Mouse (Mus musculus) mature B cell (primary cell): ENCODE data around the gene Cdadc1.

Experiments used
- in situ Hi-C: fragments of 300-500 bp; cut with MboI; formaldehyde crosslinking; loops from 2 replicates; pipeline ENCODE4 v1.14.3; 2019

Gene Cdadc1

GRCm38 (mm10) chr14:59612920-59613625, 15.3 kb upstream of the Cdadc1 start:
- in situ Hi-C loops = no loop called here

- in situ Hi-C loops = loop anchor here (10.0 kb wide), 2 partner anchors 408 to 1088 kb away; no protein-coding TSS in a partner anchor
Observed at GRCm38 (mm10) chr14:59607021-59607420, 9.3 kb upstream of the Cdadc1 start.

- in situ Hi-C loops = loop anchor here (10.0 kb wide), 2 partner anchors 409 to 1089 kb away; no protein-coding TSS in a partner anchor
Observed at GRCm38 (mm10) chr14:59605671-59606353, 8.1 kb upstream of the Cdadc1 start.

- in situ Hi-C loops = loop anchor here (10.0 kb wide), 2 partner anchors 411 to 1091 kb away; no protein-coding TSS in a partner anchor
Observed at GRCm38 (mm10) chr14:59604002-59604645, 6.4 kb upstream of the Cdadc1 start.

- in situ Hi-C loops = no loop called here
Observed at GRCm38 (mm10) chr14:59598260-59598627, 485 bp upstream of the Cdadc1 start.

GRCm38 (mm10) chr14:59594988-59595387, 2.8 kb downstream of the Cdadc1 start:
- in situ Hi-C loops = no loop called here

GRCm38 (mm10) chr14:59592593-59592992, 5.2 kb downstream of the Cdadc1 start:
- in situ Hi-C loops = no loop called here

GRCm38 (mm10) chr14:59591901-59592300, 5.9 kb downstream of the Cdadc1 start:
- in situ Hi-C loops = no loop called here

GRCm38 (mm10) chr14:59590614-59591013, 7.1 kb downstream of the Cdadc1 start:
- in situ Hi-C loops = no loop called here

- in situ Hi-C loops = no loop called here
Observed at GRCm38 (mm10) chr14:59576385-59576784, 21.4 kb downstream of the Cdadc1 start.

GRCm38 (mm10) chr14:59566756-59567155, 31.0 kb downstream of the Cdadc1 start:
- in situ Hi-C loops = no loop called here

- in situ Hi-C loops = no loop called here
Observed at GRCm38 (mm10) chr14:59557886-59558285, 39.9 kb downstream of the Cdadc1 start.

GRCm38 (mm10) chr14:59557071-59557470, 40.7 kb downstream of the Cdadc1 start:
- in situ Hi-C loops = no loop called here

- in situ Hi-C loops = no loop called here
Observed at GRCm38 (mm10) chr14:59555928-59556531, 41.7 kb downstream of the Cdadc1 start.

GRCm38 (mm10) chr14:59555018-59555417, 42.7 kb downstream of the Cdadc1 start:
- in situ Hi-C loops = no loop called here

- in situ Hi-C loops = no loop called here
Observed at GRCm38 (mm10) chr14:59554025-59554424, 43.7 kb downstream of the Cdadc1 start.

GRCm38 (mm10) chr14:59551956-59552355, 45.8 kb downstream of the Cdadc1 start:
- in situ Hi-C loops = no loop called here

- in situ Hi-C loops = no loop called here
Observed at GRCm38 (mm10) chr14:59550841-59551240, 46.9 kb downstream of the Cdadc1 start.

GRCm38 (mm10) chr14:59549106-59549505, 48.7 kb downstream of the Cdadc1 start:
- in situ Hi-C loops = no loop called here

- in situ Hi-C loops = no loop called here
Observed at GRCm38 (mm10) chr14:59548532-59548931, 49.2 kb downstream of the Cdadc1 start.

- in situ Hi-C loops = no loop called here
Observed at GRCm38 (mm10) chr14:59547530-59547929, 50.2 kb downstream of the Cdadc1 start.

- in situ Hi-C loops = no loop called here
Observed at GRCm38 (mm10) chr14:59546162-59546880, 51.4 kb downstream of the Cdadc1 start.
